In the genomic region with DNA sequence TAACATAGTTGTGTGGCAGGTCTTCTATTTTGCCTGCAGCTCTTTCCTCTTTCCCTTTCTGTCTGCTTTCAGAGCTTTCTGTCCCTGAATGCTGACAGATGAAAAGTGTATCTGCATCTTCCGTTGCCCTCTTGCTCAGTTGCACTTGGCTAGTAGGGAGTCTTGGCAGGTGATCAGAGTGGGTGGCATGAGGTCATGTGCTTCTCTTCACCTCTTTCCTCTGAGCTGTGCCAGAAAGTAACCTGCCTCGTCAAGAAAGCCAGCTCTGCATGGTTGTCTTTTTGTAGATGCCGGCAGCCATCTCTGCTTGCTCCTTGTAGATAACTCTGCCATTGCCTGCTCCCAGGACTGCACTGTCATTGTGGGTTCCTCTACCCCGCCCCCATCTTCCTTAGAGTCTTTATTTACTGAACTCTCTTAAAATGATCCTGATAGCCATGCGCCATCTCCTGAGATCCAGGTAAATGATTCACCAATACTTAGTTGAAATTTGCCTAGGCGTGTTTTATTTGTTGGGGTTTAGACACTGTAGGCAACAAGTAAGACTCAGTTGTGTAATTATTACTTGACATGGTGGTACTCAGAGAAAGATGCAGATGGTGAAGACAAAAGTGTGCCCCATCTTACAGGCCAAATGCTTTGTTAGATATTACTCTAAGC, we compare ENCODE assay signal across 10 mouse cellular contexts.
DNase-seq lines count a peak whose midpoint lies in the region; ATAC-seq lines count a peak whose summit lies in the region.
"Had no signal": no experiment of that assay in that cellular context is flagged by ENCODE, and none has a peak within 500 bp of the region (broad histone marks: within the 10 kb centered on the region; RNA-seq: fewer than 3 reads in every experiment).

No protein-coding gene starts in this region.

- ATAC-seq in cerebellum, adult (ENCODE audit: insufficient number of reproducible peaks, low FRiP score, low TSS enrichment) = peak; percentile 20; the same call in 1 of the 2 replicates
- ATAC-seq in hematopoietic stem cell, adult 5-6 weeks (replicated peaks in 1 of 2; ENCODE audit: insufficient read depth in 1 of 2, low FRiP score in 2 of 2, low TSS enrichment in 1 of 2, low read depth in 1 of 2, poor library complexity in 2 of 2, severe bottlenecking in 2 of 2) = peak; percentile 61 to 65
- ATAC-seq: forebrain, postnatal 0 days had no signal

- DNase-seq in cerebellum, adult 11-12 months = no peak
- DNase-seq in 416B (ENCODE audit: low read depth) (peak; percentile 79), liver (peak; percentile 59)
- DNase-seq in T-cell, adult 2 months (ENCODE audit: low spot score) = no peak
- DNase-seq in yolk sac, embryonic 10.5 days (ENCODE audit: low spot score) = no peak
- no peak for DNase-seq in frontal cortex, postnatal 25 days (ENCODE audit: low spot score in 2 of 2)
- DNase-seq: adrenal gland, postnatal 14 days; forebrain, postnatal 0 days had no signal

Comparison
In these comparisons a context has a peak if more than half of its experiments do, and no peak if none do; other contexts are left out.
1. DNase-seq: peak in 416B (single experiment) and liver (single experiment); none in cerebellum, adult 11-12 months (single experiment), T-cell, adult 2 months (single experiment), yolk sac, embryonic 10.5 days (single experiment) and frontal cortex, postnatal 25 days (0 of 2).